Mouse (Mus musculus) MEL (cell line): Measurements from ENCODE around the gene Dtx3. TPM values are rescaled to one million over a fixed set of nuclear protein-coding genes. Genes with fewer than 3 reads are reported as not detected.
A peak's percentile ranks its signal among the peaks of the same experiment; 100 is the strongest.

ENCODE experiments used
- DNase-seq: peaks from one replicate; pipeline ENCODE4 v3.0.0; 2011; ENCODE audit warnings: low read depth, low spot score
- H3K27ac ChIP-seq: 2 replicates; pipeline ENCODE4 v1.5.1; 2012; ENCODE audit warnings: low read depth, mild to moderate bottlenecking, control low read depth, low read length, moderate library complexity; ENCODE audit not compliant: control insufficient read depth
- H3K27me3 ChIP-seq, 2 experiments: fragments of 150-350 bp in 1 of 2; sonication (generic) in 1 of 2; 2 replicates each; pipeline ENCODE4 v1.6.1; 2012; ENCODE audit warnings: low read length in 2 of 2, mild to moderate bottlenecking in 2 of 2, improper control_type of control experiment in 1 of 2, moderate library complexity in 1 of 2; ENCODE audit not compliant: insufficient read depth in 2 of 2, control insufficient read depth in 1 of 2
- H3K36me3 ChIP-seq, 2 experiments: 2 replicates each; pipeline ENCODE4 v1.6.1; 2012 to 2014; ENCODE audit warnings: low read length in 2 of 2, improper control_type of control experiment in 1 of 2, inconsistent platforms in 1 of 2, mild to moderate bottlenecking in 1 of 2; ENCODE audit not compliant: insufficient read depth in 2 of 2, control insufficient read depth in 1 of 2
- H3K4me1 ChIP-seq, 2 experiments: fragments of 150-350 bp in 1 of 2; sonication (generic) in 1 of 2; 2 replicates each; pipeline ENCODE4 v1.6.1; 2012; ENCODE audit warnings: low read length in 2 of 2, improper control_type of control experiment in 1 of 2, mild to moderate bottlenecking in 1 of 2; ENCODE audit not compliant: insufficient read depth in 2 of 2, control insufficient read depth in 1 of 2
- H3K4me3 ChIP-seq, 2 experiments: fragments of 150-350 bp in 1 of 2; sonication (generic) in 1 of 2; 2 replicates each; pipeline ENCODE4 v1.5.1; 2012; ENCODE audit warnings: low read depth in 2 of 2, low read length in 2 of 2, mild to moderate bottlenecking in 2 of 2, moderate library complexity in 2 of 2, control low read depth in 1 of 2, improper control_type of control experiment in 1 of 2; ENCODE audit not compliant: control insufficient read depth in 1 of 2, insufficient read depth in 1 of 2
- H3K79me2 ChIP-seq: 2 replicates; pipeline ENCODE4 v1.6.1; 2012; ENCODE audit warnings: mild to moderate bottlenecking, low read length, moderate library complexity; ENCODE audit not compliant: control insufficient read depth, poor library complexity, insufficient read depth
- H3K9ac ChIP-seq: 2 replicates; pipeline ENCODE4 v1.6.1; 2012; ENCODE audit warnings: low read depth, mild to moderate bottlenecking, control low read depth, low read length, moderate library complexity; ENCODE audit not compliant: control insufficient read depth, poor library complexity, severe bottlenecking
- H3K9me3 ChIP-seq: fragments of 150-350 bp; sonication (generic); replicated peaks from 2 replicates; pipeline ENCODE4 v1.6.1; 2012; ENCODE audit warnings: mild to moderate bottlenecking, low read length, improper control_type of control experiment, moderate library complexity; ENCODE audit not compliant: insufficient read depth
- CTCF ChIP-seq, 3 experiments: IDR thresholded peaks in 2 of 3; conservative IDR thresholded peaks in 1 of 3; 2 replicates each; pipeline ENCODE4 v1.5.1; 2011 to 2012; ENCODE audit warnings: low read length in 3 of 3, low read depth in 2 of 3, mild to moderate bottlenecking in 2 of 3, improper control_type of control experiment in 1 of 3, inconsistent platforms in 1 of 3, mixed read lengths in 1 of 3, moderate library complexity in 1 of 3; ENCODE audit not compliant: control insufficient read depth in 1 of 3, insufficient read depth in 1 of 3, poor library complexity in 1 of 3, severe bottlenecking in 1 of 3
- E2F4 ChIP-seq: IDR thresholded peaks from 2 replicates; pipeline ENCODE4 v1.6.1; 2011; ENCODE audit warnings: low read depth, low read length, improper control_type of control experiment, borderline replicate concordance
- ETS1 ChIP-seq: IDR thresholded peaks from 2 replicates; pipeline ENCODE4 v1.6.1; 2012; ENCODE audit warnings: low read depth, mild to moderate bottlenecking, inconsistent platforms, low read length, improper control_type of control experiment, moderate library complexity
- HCFC1 ChIP-seq: IDR thresholded peaks from 2 replicates; pipeline ENCODE4 v1.6.1; 2012; ENCODE audit warnings: low read depth, mild to moderate bottlenecking, inconsistent platforms, low read length, improper control_type of control experiment, moderate library complexity
- JUND ChIP-seq: IDR thresholded peaks from 2 replicates; pipeline ENCODE4 v1.6.1; 2011; ENCODE audit warnings: low read depth, mild to moderate bottlenecking, improper control_type of control experiment, low read length
- KAT2A ChIP-seq: conservative IDR thresholded peaks from 2 replicates; pipeline ENCODE4 v1.6.1; 2012; ENCODE audit warnings: low read depth, low read length, improper control_type of control experiment, inconsistent platforms
- MAFK ChIP-seq: IDR thresholded peaks from 2 replicates; pipeline ENCODE4 v1.6.1; 2011; ENCODE audit warnings: low read depth, mild to moderate bottlenecking, low read length, improper control_type of control experiment, borderline replicate concordance
- MXI1 ChIP-seq: IDR thresholded peaks from 2 replicates; pipeline ENCODE4 v1.6.1; 2011; ENCODE audit warnings: mild to moderate bottlenecking, low read depth, low read length, improper control_type of control experiment
- POLR2AphosphoS2 ChIP-seq: IDR thresholded peaks from 2 replicates; pipeline ENCODE4 v1.6.1; 2011; ENCODE audit warnings: low read length, improper control_type of control experiment
- RAD21 ChIP-seq: IDR thresholded peaks from 2 replicates; pipeline ENCODE4 v1.6.1; 2011; ENCODE audit warnings: mild to moderate bottlenecking, low read depth, low read length, improper control_type of control experiment
- RCOR1 ChIP-seq: IDR thresholded peaks from 2 replicates; pipeline ENCODE4 v1.6.1; 2012; ENCODE audit warnings: low read depth, mild to moderate bottlenecking, inconsistent platforms, low read length, improper control_type of control experiment
- SIN3A ChIP-seq: IDR thresholded peaks from 2 replicates; pipeline ENCODE4 v1.6.1; 2012; ENCODE audit warnings: low read length, improper control_type of control experiment, inconsistent platforms
- SMC3 ChIP-seq: IDR thresholded peaks from 2 replicates; pipeline ENCODE4 v1.6.1; 2011; ENCODE audit warnings: low read depth, low read length, improper control_type of control experiment
- USF2 ChIP-seq, 2 experiments: IDR thresholded peaks; 2 replicates each; pipeline ENCODE4 v1.6.1; 2011 to 2012; ENCODE audit warnings: improper control_type of control experiment in 2 of 2, low read length in 2 of 2, borderline replicate concordance in 1 of 2, inconsistent platforms in 1 of 2, low read depth in 1 of 2, mild to moderate bottlenecking in 1 of 2; ENCODE audit not compliant: insufficient read depth in 1 of 2
- ZMIZ1 ChIP-seq: IDR thresholded peaks from 2 replicates; pipeline ENCODE4 v1.6.1; 2012; ENCODE audit warnings: low read depth, mild to moderate bottlenecking, inconsistent platforms, low read length, improper control_type of control experiment, moderate library complexity
- polyA plus RNA-seq, 2 experiments: library from polyadenylated mRNA; stranded (reverse) in 1 of 2; unstranded in 1 of 2; fragments of >175 nt in 1 of 2; fragments of >200 nt in 1 of 2; gene quantifications; 2 replicates each; pipeline versions ENCODE4 v1.2.1 to v1.2.4; 2012; ENCODE audit warnings: low replicate concordance in 2 of 2, low read depth in 1 of 2; ENCODE audit not compliant: insufficient read length in 2 of 2, insufficient read depth in 1 of 2, missing spikeins in 1 of 2
- total RNA-seq: library from RNA; depleted of rRNA; stranded (reverse); fragments of 300-350 nt; gene quantifications from 2 replicates; pipeline ENCODE4 v1.2.3, GENCODE M21; 2012

Gene Dtx3
- total and polyA plus RNA-seq, 3 experiments: 30.5 to 107 TPM; not detected in 1

GRCm38 (mm10) chr10:127177719-127178118 is 17.8 kb downstream of the Dtx3 start:
- DNase-seq: no peak
- H3K36me3 ChIP-seq: peaks cover 0 to 4% of the 10 kb centered on the region in 2 experiments; a peak in 2 of 4 replicates
- no peaks in the 10 kb centered on the region for H3K27me3 ChIP-seq
- TF ChIP-seq HCFC1 (no peak), RAD21 (peak; percentile 35), USF2 (IDR thresholded peaks at IDR 0.05; ENCODE audit: borderline replicate concordance in 1 of 2, insufficient read depth in 1 of 2, low read depth in 1 of 2, low read length in 2 of 2) (no peak), POLR2AphosphoS2 (no peak), E2F4 (no peak), SIN3A (no peak), KAT2A (no peak), ETS1 (no peak), SMC3 (peak; percentile 62), CTCF (IDR thresholded peaks at IDR 0.05 in 2 of 3, conservative IDR thresholded peaks at IDR 0.05 in 1 of 3; ENCODE audit: control insufficient read depth in 1 of 3, insufficient read depth in 1 of 3, low read depth in 2 of 3, low read length in 3 of 3, poor library complexity in 1 of 3, severe bottlenecking in 1 of 3) (peak; percentile 41 to 60 (median 52))
- no peaks in the 10 kb centered on the region for H3K9me3 ChIP-seq
- no peaks in the 10 kb centered on the region for H3K79me2 ChIP-seq
- H3K9ac ChIP-seq: no peak overlapping the region
- H3K4me1 ChIP-seq: peaks cover 0 to 15% of the 10 kb centered on the region in 2 experiments; a peak in 3 of 4 replicates
- H3K27ac ChIP-seq: no peak overlapping the region
- no peak overlapping the region for H3K4me3 ChIP-seq

- no peaks in the 10 kb centered on the region for H3K79me2 ChIP-seq
- no peak overlapping the region for H3K27ac ChIP-seq
- TF ChIP-seq RCOR1 (no peak), SMC3 (no peak), JUND (no peak), HCFC1 (no peak), MXI1 (no peak)
- DNase-seq: no peak
- peaks cover 0 to 4% of the 10 kb centered on the region in 2 experiments; a peak in 3 of 4 replicates for H3K36me3 ChIP-seq
- H3K9me3 ChIP-seq: no peaks in the 10 kb centered on the region
- no peak overlapping the region for H3K9ac ChIP-seq
- H3K27me3 ChIP-seq: no peaks in the 10 kb centered on the region
- peaks cover 0 to 15% of the 10 kb centered on the region in 2 experiments; a peak in 3 of 4 replicates for H3K4me1 ChIP-seq
- H3K4me3 ChIP-seq: no peak overlapping the region
These were observed 18.3 kb downstream of the Dtx3 start for GRCm38 (mm10) chr10:127177235-127177634.

GRCm38 (mm10) chr10:127176756-127177155 is 18.8 kb downstream of the Dtx3 start:
- H3K79me2 ChIP-seq: no peaks in the 10 kb centered on the region
- no peaks in the 10 kb centered on the region for H3K9me3 ChIP-seq
- peaks cover 0 to 15% of the 10 kb centered on the region in 2 experiments; a peak in 3 of 4 replicates for H3K4me1 ChIP-seq
- H3K4me3 ChIP-seq: no peak overlapping the region
- H3K27me3 ChIP-seq: no peaks in the 10 kb centered on the region
- no peak overlapping the region for H3K27ac ChIP-seq
- H3K36me3 ChIP-seq: peaks cover 1 to 4% of the 10 kb centered on the region in 2 experiments; a peak in 3 of 4 replicates
- DNase-seq: no peak
- no peak for TF ChIP-seq ZMIZ1
- no peak for TF ChIP-seq SIN3A
- no peak for TF ChIP-seq POLR2AphosphoS2
- no peak for TF ChIP-seq MAFK
- no peak overlapping the region for H3K9ac ChIP-seq
